Mouse (Mus musculus) myocyte (in vitro differentiated cells): ENCODE data around the gene Sh3gl1.

Source experiments
- CEBPB ChIP-seq: IDR thresholded peaks from 2 replicates; pipeline ENCODE4 v1.6.1; 2011; ENCODE audit warnings: mild to moderate bottlenecking, moderate library complexity; ENCODE audit not compliant: poor library complexity, insufficient read depth, severe bottlenecking
- E2F4 ChIP-seq: IDR thresholded peaks from one replicate; pipeline ENCODE4 v1.6.1; 2011; ENCODE audit warnings: mild to moderate bottlenecking, control low read depth, moderate library complexity; ENCODE audit not compliant: insufficient read depth
- MAX ChIP-seq: IDR thresholded peaks from one replicate; pipeline ENCODE4 v1.6.1; 2011; ENCODE audit warnings: low read depth, mild to moderate bottlenecking, control low read depth
- MYOD1 ChIP-seq, 3 experiments: IDR thresholded peaks; one replicate each; pipeline ENCODE4 v1.6.1; 2011; ENCODE audit warnings: control low read depth in 2 of 3, low read depth in 2 of 3, mild to moderate bottlenecking in 2 of 3, moderate library complexity in 1 of 3; ENCODE audit not compliant: insufficient read length in 2 of 3, control insufficient read depth in 1 of 3
- MYOG ChIP-seq, 3 experiments: IDR thresholded peaks; one replicate each; pipeline ENCODE4 v1.6.1; 2011; ENCODE audit warnings: control low read depth in 2 of 3, low read depth in 2 of 3, mild to moderate bottlenecking in 2 of 3; ENCODE audit not compliant: insufficient read length in 2 of 3, control insufficient read depth in 1 of 3, insufficient read depth in 1 of 3
- POLR2A ChIP-seq: IDR thresholded peaks from one replicate; pipeline ENCODE4 v1.6.1; 2011; ENCODE audit warnings: low read depth, mild to moderate bottlenecking, control low read depth, moderate library complexity; ENCODE audit not compliant: insufficient read length
- POLR2AphosphoS2 ChIP-seq: IDR thresholded peaks from one replicate; pipeline ENCODE4 v1.6.1; 2011; ENCODE audit warnings: low read depth, control low read depth; ENCODE audit not compliant: insufficient read length
- REST ChIP-seq: IDR thresholded peaks from one replicate; pipeline ENCODE4 v1.6.1; 2011; ENCODE audit warnings: mild to moderate bottlenecking, control low read depth, moderate library complexity; ENCODE audit not compliant: insufficient read depth, insufficient read length
- SRF ChIP-seq: IDR thresholded peaks from one replicate; pipeline ENCODE4 v1.6.1; 2011; ENCODE audit warnings: low read depth; ENCODE audit not compliant: control insufficient read depth, insufficient read length
- TCF12 ChIP-seq: IDR thresholded peaks from one replicate; pipeline ENCODE4 v1.6.1; 2011; ENCODE audit warnings: mild to moderate bottlenecking, control low read depth; ENCODE audit not compliant: poor library complexity, insufficient read depth, severe bottlenecking
- TCF3 ChIP-seq: IDR thresholded peaks from one replicate; pipeline ENCODE4 v1.6.1; 2011; ENCODE audit warnings: low read depth, control low read depth; ENCODE audit not compliant: insufficient read length
- USF1 ChIP-seq: IDR thresholded peaks from one replicate; pipeline ENCODE4 v1.6.1; 2011; ENCODE audit warnings: low read depth, mild to moderate bottlenecking, control low read depth, moderate library complexity

GRCm38 (mm10) chr17:55986030-55986961 lies 50.1 kb downstream of the Sh3gl1 start, which contains the start of gene Fsd1:
- TF ChIP-seq E2F4 (no peak), MYOD1 (IDR thresholded peaks at IDR 0.05; ENCODE audit: control insufficient read depth in 1 of 3, insufficient read length in 2 of 3, low read depth in 2 of 3) (no peak), POLR2AphosphoS2 (no peak), REST (no peak), POLR2A (no peak), MYOG (IDR thresholded peaks at IDR 0.05; ENCODE audit: control insufficient read depth in 1 of 3, insufficient read depth in 1 of 3, insufficient read length in 2 of 3, low read depth in 2 of 3) (no peak), TCF3 (no peak), MAX (no peak), CEBPB (no peak), TCF12 (no peak), USF1 (no peak), SRF (no peak)
